Mouse (Mus musculus) heart, embryonic 13.5 days (tissue): ENCODE results near the gene Traf4. TPM values are rescaled to one million over a fixed set of nuclear protein-coding genes. Genes with fewer than 3 reads are reported as not detected.

Experiments used
- ATAC-seq: fragments of 200-750 bp; cut with Nextera tagmentation; 2 replicates; pipeline ENCODE4 v1.8.0; 2017; ENCODE audit warnings: moderate TSS enrichment; ENCODE audit not compliant: insufficient number of reproducible peaks, low FRiP score, low TSS enrichment; ENCODE audit errors: extremely low read depth
- H3K27ac ChIP-seq: fragments of 300-500 bp; sonication (generic); replicated peaks from 2 replicates; pipeline ENCODE4 v1.5.1; 2015; ENCODE audit warnings: moderate library complexity, mild to moderate bottlenecking, inconsistent platforms
- H3K27me3 ChIP-seq: fragments of 300-500 bp; sonication (generic); replicated peaks from 2 replicates; pipeline ENCODE4 v1.6.1; 2015; ENCODE audit warnings: mild to moderate bottlenecking, inconsistent platforms
- H3K36me3 ChIP-seq: fragments of 300-500 bp; sonication (generic); 2 replicates; pipeline ENCODE4 v1.6.1; 2015; ENCODE audit warnings: mild to moderate bottlenecking, inconsistent platforms
- H3K4me1 ChIP-seq: fragments of 300-500 bp; sonication (generic); 2 replicates; pipeline ENCODE4 v1.6.1; 2015; ENCODE audit warnings: inconsistent platforms
- H3K4me2 ChIP-seq: fragments of 300-500 bp; sonication (generic); 2 replicates; pipeline ENCODE4 v1.6.1; 2015; ENCODE audit warnings: inconsistent platforms, mild to moderate bottlenecking, moderate library complexity
- H3K4me3 ChIP-seq: fragments of 300-500 bp; sonication (generic); 2 replicates; pipeline ENCODE4 v1.5.1; 2015; ENCODE audit warnings: moderate library complexity, mild to moderate bottlenecking, inconsistent platforms
- H3K9ac ChIP-seq: fragments of 300-500 bp; sonication (generic); 2 replicates; pipeline ENCODE4 v1.6.1; 2015; ENCODE audit warnings: inconsistent platforms, mild to moderate bottlenecking, moderate library complexity
- H3K9me3 ChIP-seq: fragments of 300-500 bp; sonication (generic); 2 replicates; pipeline ENCODE4 v1.6.1; 2016; ENCODE audit warnings: inconsistent platforms
- WGBS: fragments of 180-500 bp; shearing (Covaris S2); methylation state at CpG from one replicate; pipeline ENCODE4 v1.1.7; 2015; ENCODE audit warnings: mixed read lengths; 5-methylcytosine and 5-hydroxymethylcytosine counted together
- polyA plus RNA-seq: library from polyadenylated mRNA; unstranded; fragments of >200 nt; fragmentation: Nextera tagmentation; extraction: Ambion mirVana; gene quantifications from 2 replicates; pipeline ENCODE4 v1.2.1, GENCODE M21; 2015

The Traf4 gene
- polyA plus RNA-seq, 1 experiment from 2014 or later: 43.0 TPM

DNA sequence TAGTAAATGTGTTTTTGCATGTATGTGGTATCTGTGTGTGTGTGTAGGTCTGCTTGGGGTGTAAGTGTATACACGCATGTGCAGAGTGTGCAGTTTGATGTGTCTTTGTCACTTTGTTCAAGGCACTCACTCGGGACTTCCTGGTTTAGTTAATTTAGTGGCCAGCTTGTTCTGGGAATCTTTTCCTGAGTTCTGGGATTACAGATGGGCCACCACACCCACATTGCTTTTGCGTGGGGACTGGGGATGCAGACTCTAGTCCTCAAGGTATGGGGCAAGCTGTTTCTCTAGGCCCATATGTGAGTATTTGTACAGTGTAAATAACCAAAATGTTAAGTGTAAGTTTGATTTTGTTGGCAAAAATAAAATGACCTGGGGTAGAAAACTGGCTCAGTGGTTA lies 31.0 kb downstream of the Traf4 start:
- ATAC-seq: no peak
- Histone ChIP-seq H3K9ac (no peak overlapping the region), H3K27ac (no peak overlapping the region), H3K4me2 (no peak overlapping the region), H3K9me3 (no peaks in the 10 kb centered on the region), H3K4me1 (peaks cover 56% of the 10 kb centered on the region), H3K36me3 (peaks cover 9% of the 10 kb centered on the region; the same call in 1 of the 2 replicates), H3K4me3 (no peak overlapping the region), H3K27me3 (no peaks in the 10 kb centered on the region)
- 79% methylated on average over 3 of the region's 3 CpGs for WGBS

DNA sequence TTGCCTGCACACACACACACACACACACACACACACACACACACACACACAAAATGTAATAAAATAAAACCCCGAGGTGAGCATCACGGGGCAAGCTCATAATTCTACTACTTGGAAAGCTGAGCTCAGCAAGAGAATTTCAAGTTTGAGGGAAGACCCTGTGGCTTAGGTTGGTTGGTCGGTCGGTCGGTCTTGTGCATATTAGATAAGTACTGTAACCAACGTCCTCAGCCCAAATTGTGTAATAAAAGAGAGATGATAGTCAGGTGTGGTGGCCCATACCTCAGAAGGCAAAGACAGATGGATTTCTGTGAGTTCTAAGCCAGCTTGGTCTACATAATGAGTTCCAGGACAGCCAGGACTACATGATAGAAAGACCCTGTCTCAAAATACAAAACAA lies 31.5 kb downstream of the Traf4 start:
- ATAC-seq: no peak

DNA sequence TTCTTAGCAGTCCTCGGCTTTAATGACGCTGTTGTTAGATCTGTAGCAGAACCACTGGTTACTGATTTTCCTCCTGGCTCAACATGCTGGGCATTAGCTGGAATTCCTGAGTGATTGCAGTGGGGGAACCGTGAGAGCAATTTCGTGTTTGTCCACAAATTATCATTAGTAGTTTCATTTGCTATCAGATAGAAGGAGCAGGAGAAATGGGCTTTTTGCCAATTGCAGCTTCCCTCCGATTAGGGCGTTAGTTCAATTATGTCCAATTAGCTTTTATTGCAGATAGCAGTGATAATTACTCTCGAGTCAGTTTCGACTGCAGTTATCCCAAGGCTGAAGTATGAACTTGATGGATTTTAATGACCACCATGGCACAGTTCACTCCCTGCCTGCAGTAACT lies 35.9 kb downstream of the Traf4 start:
- Histone ChIP-seq H3K27ac (no peak overlapping the region), H3K4me3 (no peak overlapping the region), H3K4me2 (no peak overlapping the region), H3K36me3 (peaks cover 9% of the 10 kb centered on the region; the same call in 1 of the 2 replicates), H3K9ac (no peak overlapping the region), H3K4me1 (peaks cover 54% of the 10 kb centered on the region), H3K27me3 (no peaks in the 10 kb centered on the region), H3K9me3 (no peaks in the 10 kb centered on the region)
- 54% methylated on average over 8 of the region's 8 CpGs for WGBS
- ATAC-seq: no peak

More for the DNA sequence above, 31.5 kb downstream of the Traf4 start:
- no peaks in the 10 kb centered on the region for H3K27me3 ChIP-seq
- peaks cover 57% of the 10 kb centered on the region for H3K4me1 ChIP-seq
- no peaks in the 10 kb centered on the region for H3K9me3 ChIP-seq
- peaks cover 9% of the 10 kb centered on the region; the same call in 1 of the 2 replicates for H3K36me3 ChIP-seq
- WGBS: 82% methylated on average over 6 of the region's 6 CpGs
- no peak overlapping the region for H3K4me2 ChIP-seq
- no peak overlapping the region for H3K27ac ChIP-seq
- H3K9ac ChIP-seq: no peak overlapping the region
- no peak overlapping the region for H3K4me3 ChIP-seq

DNA sequence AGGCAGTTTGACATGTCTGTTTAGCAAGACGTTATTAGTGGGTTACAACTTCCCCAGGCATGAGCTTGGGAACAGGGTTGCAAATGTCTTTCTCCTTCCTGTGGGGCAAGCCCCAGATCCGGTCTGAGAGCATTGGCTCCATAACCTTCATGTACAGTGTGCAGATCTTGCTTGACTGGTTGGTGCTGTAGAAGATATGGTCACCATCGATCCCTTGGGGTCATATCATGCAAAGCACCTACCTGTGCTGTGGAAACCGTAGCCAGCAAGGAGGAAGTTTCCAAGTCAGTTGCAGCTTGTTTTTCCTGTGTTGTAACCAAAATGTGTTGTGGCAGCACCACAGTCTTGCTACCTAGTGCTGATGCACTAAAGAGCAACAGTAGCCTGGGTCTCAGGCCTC lies 38.6 kb downstream of the Traf4 start:
- Histone ChIP-seq H3K4me1 (peaks cover 42% of the 10 kb centered on the region), H3K36me3 (peaks cover 4% of the 10 kb centered on the region; the same call in 1 of the 2 replicates), H3K4me2 (no peak overlapping the region), H3K9me3 (no peaks in the 10 kb centered on the region), H3K4me3 (no peak overlapping the region), H3K27ac (no peak overlapping the region), H3K9ac (no peak overlapping the region), H3K27me3 (no peaks in the 10 kb centered on the region)
- 72% methylated on average over 4 of the region's 4 CpGs for WGBS
- no peak for ATAC-seq

GRCm38 (mm10) chr11:78125691-78126090 lies 39.7 kb downstream of the Traf4 start:
- 0 out of 2 replicates have a peak overlapping the region, but pooled peaks have one; percentile 28 for H3K27ac ChIP-seq
- no peak for ATAC-seq

DNA sequence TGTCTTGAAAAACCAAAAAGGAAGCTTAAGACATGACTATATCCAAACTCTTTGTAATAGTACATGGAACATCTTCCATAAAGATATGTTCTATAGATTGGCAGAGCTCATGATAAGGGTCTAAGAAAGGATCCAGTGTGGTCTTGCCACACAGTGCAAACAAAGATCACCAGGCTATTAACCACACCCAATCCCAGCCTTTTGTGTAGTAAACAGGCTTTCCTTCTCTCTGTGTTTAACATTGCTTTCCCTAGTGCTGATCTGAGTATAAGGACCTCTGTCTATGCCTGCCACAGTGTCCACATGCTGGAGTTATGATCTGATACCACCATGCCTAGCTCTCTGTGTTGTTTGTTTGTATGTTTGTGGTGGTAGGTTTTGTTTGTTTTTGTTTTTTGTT lies 41.6 kb downstream of the Traf4 start:
- no peak overlapping the region for H3K4me2 ChIP-seq
- no peak overlapping the region for H3K4me3 ChIP-seq
- H3K36me3 ChIP-seq: no peaks in the 10 kb centered on the region
- H3K9ac ChIP-seq: no peak overlapping the region
- no peaks in the 10 kb centered on the region for H3K27me3 ChIP-seq
- H3K27ac ChIP-seq: no peak overlapping the region
- no peaks in the 10 kb centered on the region for H3K9me3 ChIP-seq
- peaks cover 62% of the 10 kb centered on the region for H3K4me1 ChIP-seq
- ATAC-seq: no peak

More at GRCm38 (mm10) chr11:78125691-78126090, 39.7 kb downstream of the Traf4 start:
- Histone ChIP-seq H3K9me3 (no peaks in the 10 kb centered on the region), H3K4me3 (no peak overlapping the region), H3K4me2 (no peak overlapping the region), H3K36me3 (no peaks in the 10 kb centered on the region), H3K9ac (no peak overlapping the region), H3K27me3 (no peaks in the 10 kb centered on the region), H3K4me1 (peaks cover 52% of the 10 kb centered on the region)
- 73% methylated on average over 6 of the region's 6 CpGs for WGBS

- no peak overlapping the region for H3K4me3 ChIP-seq
- peaks cover 60% of the 10 kb centered on the region for H3K4me1 ChIP-seq
- H3K27ac ChIP-seq: no peak overlapping the region
- H3K9me3 ChIP-seq: no peaks in the 10 kb centered on the region
- H3K4me2 ChIP-seq: no peak overlapping the region
- no peaks in the 10 kb centered on the region for H3K36me3 ChIP-seq
- ATAC-seq: no peak
- no peak overlapping the region for H3K9ac ChIP-seq
- 68% methylated on average over 4 of the region's 4 CpGs for WGBS
- no peaks in the 10 kb centered on the region for H3K27me3 ChIP-seq
Measured at GRCm38 (mm10) chr11:78122815-78123214, 42.6 kb downstream of the Traf4 start.

GRCm38 (mm10) chr11:78121176-78121575 lies 44.2 kb downstream of the Traf4 start:
- Histone ChIP-seq H3K4me2 (no peak overlapping the region), H3K9me3 (no peaks in the 10 kb centered on the region), H3K4me3 (no peak overlapping the region), H3K9ac (no peak overlapping the region), H3K27me3 (no peaks in the 10 kb centered on the region), H3K27ac (peak overlapping the region; percentile 36), H3K4me1 (peaks cover 72% of the 10 kb centered on the region), H3K36me3 (no peaks in the 10 kb centered on the region)
- no peak for ATAC-seq
- 59% methylated on average over 5 of the region's 5 CpGs for WGBS

DNA sequence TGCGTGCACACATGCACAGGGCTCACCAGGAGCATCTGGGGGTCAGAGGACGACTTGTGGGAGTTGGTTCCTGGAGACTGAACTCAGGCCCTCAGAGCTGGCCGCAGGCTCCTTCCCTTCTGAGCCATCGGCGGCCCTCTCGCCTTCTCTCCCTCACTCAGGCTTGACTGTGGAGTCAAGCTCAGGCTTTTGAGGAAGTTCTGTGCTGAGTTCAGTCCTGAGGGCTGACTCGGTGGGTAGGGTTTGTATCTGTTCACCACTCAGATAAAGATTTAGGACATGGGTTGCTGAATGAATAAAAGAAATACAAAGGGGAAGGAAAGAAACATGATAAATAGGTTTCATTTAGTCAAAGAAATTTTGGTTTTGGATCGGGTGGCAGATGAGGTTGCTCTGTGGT lies 45.5 kb downstream of the Traf4 start:
- Histone ChIP-seq H3K4me3 (no peak overlapping the region), H3K36me3 (no peaks in the 10 kb centered on the region), H3K27me3 (no peaks in the 10 kb centered on the region), H3K9me3 (no peaks in the 10 kb centered on the region), H3K4me1 (peaks cover 72% of the 10 kb centered on the region), H3K27ac (0 out of 2 replicates have a peak overlapping the region, but pooled peaks have one; percentile 24), H3K4me2 (no peak overlapping the region), H3K9ac (no peak overlapping the region)
- WGBS: 52% methylated on average over 8 of the region's 8 CpGs
- no peak for ATAC-seq

DNA sequence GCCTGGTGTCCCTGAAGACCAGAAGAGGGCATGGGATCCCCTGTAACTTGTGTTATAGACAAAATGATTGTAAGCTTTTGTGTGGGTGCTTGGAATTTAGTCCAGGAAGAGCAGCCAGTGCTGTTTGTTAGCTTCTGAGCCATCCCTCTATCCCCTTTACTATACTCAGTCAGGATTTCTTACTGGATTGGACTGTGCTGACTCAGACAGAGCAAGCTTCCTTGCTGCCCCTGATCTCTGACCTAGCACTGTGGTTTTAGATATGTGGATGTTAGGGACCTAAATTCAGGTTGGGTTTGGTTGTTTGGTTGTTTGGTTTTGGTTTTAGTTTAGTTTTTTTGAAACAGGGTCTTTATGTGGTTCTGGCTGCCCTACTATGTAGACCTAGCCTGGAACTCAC lies 46.9 kb downstream of the Traf4 start:
- Histone ChIP-seq H3K36me3 (no peaks in the 10 kb centered on the region), H3K4me1 (peaks cover 80% of the 10 kb centered on the region), H3K27me3 (no peaks in the 10 kb centered on the region), H3K9me3 (no peaks in the 10 kb centered on the region), H3K4me3 (no peak overlapping the region), H3K27ac (no peak overlapping the region), H3K4me2 (no peak overlapping the region), H3K9ac (no peak overlapping the region)
- ATAC-seq: no peak

- H3K4me1 ChIP-seq: peaks cover 69% of the 10 kb centered on the region
- 11% methylated on average over 5 of the region's 5 CpGs for WGBS
- H3K36me3 ChIP-seq: no peaks in the 10 kb centered on the region
- H3K9me3 ChIP-seq: no peaks in the 10 kb centered on the region
- peak overlapping the region; percentile 81 for H3K4me3 ChIP-seq
- H3K27ac ChIP-seq: peak overlapping the region; percentile 84
- peak overlapping the region; percentile 71 for H3K4me2 ChIP-seq
- no peaks in the 10 kb centered on the region for H3K27me3 ChIP-seq
- no peak for ATAC-seq
- H3K9ac ChIP-seq: peak overlapping the region; percentile 91
Measured at GRCm38 (mm10) chr11:78116146-78116410, 49.3 kb downstream of the Traf4 start.

GRCm38 (mm10) chr11:78115367-78116145 lies 49.8 kb downstream of the Traf4 start:
- ATAC-seq: peak; percentile 98
- Histone ChIP-seq H3K4me1 (peaks cover 64% of the 10 kb centered on the region), H3K9ac (peak overlapping the region; percentile 91), H3K4me2 (peak overlapping the region; percentile 71), H3K4me3 (peak overlapping the region; percentile 81), H3K27me3 (no peaks in the 10 kb centered on the region), H3K36me3 (no peaks in the 10 kb centered on the region), H3K27ac (peak overlapping the region; percentile 84), H3K9me3 (no peaks in the 10 kb centered on the region)
- WGBS: 2% methylated on average over 35 of the region's 37 CpGs
